Mouse (Mus musculus) liver, adult 2 months (tissue): Measurements from ENCODE around the gene Dusp16.

Experiments used
- CTCF ChIP-seq: fragments of 200-500 bp; IDR thresholded peaks from 2 replicates; pipeline ENCODE4 v1.5.1; 2011; ENCODE audit warnings: low read depth, low read length, control low read depth
- POLR2A ChIP-seq: fragments of 200-500 bp; IDR thresholded peaks from 2 replicates; pipeline ENCODE4 v1.6.1; 2011; ENCODE audit warnings: low read length, control low read depth; ENCODE audit not compliant: insufficient read depth; ENCODE audit errors: extremely low read depth

DNA sequence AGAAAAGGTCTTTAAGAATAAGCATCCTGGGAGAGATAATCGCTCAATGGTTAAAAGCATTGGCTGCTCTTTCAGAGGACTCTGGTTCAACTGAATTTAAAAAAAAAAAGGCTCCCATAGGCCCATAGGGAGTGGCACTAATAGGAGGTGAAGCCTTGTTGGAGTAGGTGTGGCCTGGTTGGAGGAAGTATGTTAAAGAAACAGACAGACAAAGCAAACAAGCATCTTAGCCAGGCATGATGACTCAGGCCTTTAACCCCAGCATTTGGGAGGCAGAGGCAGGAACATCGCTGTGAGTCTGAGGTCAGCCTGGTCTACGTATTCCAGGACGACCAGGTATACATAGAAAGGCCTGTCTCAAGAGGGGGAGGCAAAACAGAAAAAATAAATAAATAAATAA, 39.0 kb downstream of the Dusp16 start:
- TF ChIP-seq CTCF (no peak), POLR2A (no peak)
